Mouse (Mus musculus): ENCODE results near the gene Fgd1. TPM values are rescaled to one million over a fixed set of nuclear protein-coding genes. Genes with fewer than 3 reads are reported as not detected.

The Fgd1 gene
- 1.9 and 2.4 TPM in 2 replicates for polyA plus RNA-seq (2015; fragmentation: Nextera tagmentation; extraction: Ambion mirVana)

- no peak for ATAC-seq (ENCODE audit: insufficient read depth)
- H3K36me3 ChIP-seq (replicated peaks): no peaks in the 10 kb centered on the region
- WGBS (ENCODE audit: insufficient replicate concordance): 67% methylated on average over 8 of the region's 8 CpGs
- H3K4me3 ChIP-seq (replicated peaks): peak within 1 kb of the TSS; percentile 52
- H3K9ac ChIP-seq: no peak within 1 kb of the TSS
- no peaks in the 10 kb centered on the region for H3K4me1 ChIP-seq (replicated peaks)
- H3K4me2 ChIP-seq: peak within 1 kb of the TSS; percentile 58
- H3K27ac ChIP-seq (replicated peaks): 0 out of 2 replicates have a peak within 1 kb of the TSS, but pooled peaks have one; percentile 19
- H3K27me3 ChIP-seq: peaks cover 44% of the 10 kb centered on the region
- no peaks in the 10 kb centered on the region for H3K9me3 ChIP-seq (replicated peaks)
Observed at GRCm38 (mm10) chrX:151045850-151046249, at the start of gene Fgd1. Fgd1 (plus strand) TSS chrX:151046150.

- 73% methylated on average over 3 of the region's 3 CpGs for WGBS (ENCODE audit: insufficient replicate concordance)
- no peak for ATAC-seq (ENCODE audit: insufficient read depth)
Observed at GRCm38 (mm10) chrX:150996775-150997174, 49.2 kb upstream of the Fgd1 start.

GRCm38 (mm10) chrX:151016938-151017877 lies 28.7 kb upstream of the Fgd1 start, which contains the start of gene Gnl3l:
Gnl3l (minus strand) TSS chrX:151017322.
- peak; percentile 97 for ATAC-seq (ENCODE audit: insufficient read depth)

More at GRCm38 (mm10) chrX:150996775-150997174, 49.2 kb upstream of the Fgd1 start:
- Histone ChIP-seq H3K27ac (replicated peaks) (no peak overlapping the region), H3K4me1 (replicated peaks) (no peaks in the 10 kb centered on the region), H3K4me2 (no peak overlapping the region), H3K9ac (no peak overlapping the region), H3K27me3 (no peaks in the 10 kb centered on the region), H3K4me3 (replicated peaks) (no peak overlapping the region), H3K9me3 (replicated peaks) (no peaks in the 10 kb centered on the region), H3K36me3 (replicated peaks) (peaks cover 47% of the 10 kb centered on the region)

GRCm38 (mm10) chrX:151017897-151018296 lies 28.1 kb upstream of the Fgd1 start:
- 4% methylated on average over 3 of the region's 3 CpGs for WGBS (ENCODE audit: insufficient replicate concordance)
- Histone ChIP-seq H3K4me3 (replicated peaks) (peak overlapping the region; percentile 65), H3K9me3 (replicated peaks) (no peaks in the 10 kb centered on the region), H3K9ac (peak overlapping the region; percentile 18; the same call in 1 of the 2 replicates), H3K4me1 (replicated peaks) (peaks cover 18% of the 10 kb centered on the region; the same call in 1 of the 2 replicates), H3K27me3 (no peaks in the 10 kb centered on the region; the same call in 1 of the 2 replicates), H3K36me3 (replicated peaks) (no peaks in the 10 kb centered on the region; the same call in 1 of the 2 replicates), H3K27ac (replicated peaks) (peak overlapping the region; percentile 55; the same call in 1 of the 2 replicates), H3K4me2 (peak overlapping the region; percentile 70)
- no peak for ATAC-seq (ENCODE audit: insufficient read depth)

More at GRCm38 (mm10) chrX:151016938-151017877, 28.7 kb upstream of the Fgd1 start, which contains the start of gene Gnl3l:
- peak within 1 kb of the TSS; percentile 49 for H3K9ac ChIP-seq
- WGBS (ENCODE audit: insufficient replicate concordance): 16% methylated on average over 43 of the region's 43 CpGs
- peak within 1 kb of the TSS; percentile 70 for H3K4me2 ChIP-seq
- H3K4me1 ChIP-seq (replicated peaks): peaks cover 18% of the 10 kb centered on the region; the same call in 1 of the 2 replicates
- H3K27ac ChIP-seq (replicated peaks): peak within 1 kb of the TSS; percentile 55
- peak within 1 kb of the TSS; percentile 65 for H3K4me3 ChIP-seq (replicated peaks)
- no peaks in the 10 kb centered on the region; the same call in 1 of the 2 replicates for H3K36me3 ChIP-seq (replicated peaks)
- H3K27me3 ChIP-seq: no peaks in the 10 kb centered on the region; the same call in 1 of the 2 replicates
- no peaks in the 10 kb centered on the region for H3K9me3 ChIP-seq (replicated peaks)

- no peaks in the 10 kb centered on the region for H3K9me3 ChIP-seq (replicated peaks)
- ATAC-seq (ENCODE audit: insufficient read depth): no peak
- no peak overlapping the region for H3K4me2 ChIP-seq
- H3K9ac ChIP-seq: no peak overlapping the region
- WGBS (ENCODE audit: insufficient replicate concordance): 42% methylated on average over 3 of the region's 3 CpGs
- H3K4me1 ChIP-seq (replicated peaks): peaks cover 18% of the 10 kb centered on the region; the same call in 1 of the 2 replicates
- no peak overlapping the region for H3K27ac ChIP-seq (replicated peaks)
- no peaks in the 10 kb centered on the region; the same call in 1 of the 2 replicates for H3K36me3 ChIP-seq (replicated peaks)
- no peak overlapping the region for H3K4me3 ChIP-seq (replicated peaks)
- no peaks in the 10 kb centered on the region; the same call in 1 of the 2 replicates for H3K27me3 ChIP-seq
Observed at GRCm38 (mm10) chrX:151018798-151019197, 27.2 kb upstream of the Fgd1 start.

DNA sequence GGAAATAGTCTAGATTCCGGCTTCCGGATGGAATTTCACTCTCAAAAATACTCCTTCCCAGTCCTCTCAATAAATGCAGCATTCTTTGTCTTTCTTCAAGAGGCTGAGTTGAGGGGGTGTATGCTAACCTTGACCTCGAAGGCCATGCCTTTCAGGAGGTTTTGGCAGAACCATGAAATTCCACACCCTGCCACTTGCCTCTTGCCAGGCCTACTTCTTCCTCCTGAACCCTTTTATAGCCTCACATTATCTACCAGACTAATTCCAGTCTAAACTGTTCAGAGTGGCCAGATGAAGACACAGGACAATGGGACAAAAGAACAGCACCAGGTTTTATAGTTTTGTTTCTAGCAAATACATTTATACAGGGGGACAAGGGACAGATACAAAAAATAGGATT lies 14.6 kb upstream of the Fgd1 start:
- Histone ChIP-seq H3K27ac (replicated peaks) (no peak overlapping the region), H3K36me3 (replicated peaks) (no peaks in the 10 kb centered on the region), H3K4me3 (replicated peaks) (no peak overlapping the region), H3K27me3 (no peaks in the 10 kb centered on the region), H3K9me3 (replicated peaks) (no peaks in the 10 kb centered on the region), H3K4me2 (no peak overlapping the region), H3K4me1 (replicated peaks) (no peaks in the 10 kb centered on the region), H3K9ac (no peak overlapping the region)
- WGBS (ENCODE audit: insufficient replicate concordance): 42% methylated on average over 3 of the region's 3 CpGs
- no peak for ATAC-seq (ENCODE audit: insufficient read depth)

DNA sequence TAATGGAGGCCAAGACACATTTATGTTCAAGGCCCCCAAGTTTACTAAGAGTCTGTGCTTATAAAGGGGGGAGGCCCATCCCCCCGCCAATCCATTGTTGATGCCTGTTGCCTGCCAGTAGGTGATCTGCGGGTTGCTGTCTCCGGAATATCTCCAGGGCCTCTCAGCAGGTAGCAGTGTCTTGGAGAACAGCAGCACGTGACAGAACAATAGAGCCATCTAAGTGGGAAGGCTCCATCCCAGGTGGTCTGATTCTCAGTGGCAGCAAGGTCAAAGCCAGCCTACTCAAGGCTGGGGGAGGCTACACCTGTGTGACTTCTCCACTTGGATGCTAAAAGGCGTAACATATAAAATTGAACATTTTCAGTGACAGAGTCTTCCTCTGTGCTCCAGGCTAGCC lies 4.7 kb upstream of the Fgd1 start:
- Histone ChIP-seq H3K27ac (replicated peaks) (no peak overlapping the region), H3K4me1 (replicated peaks) (no peaks in the 10 kb centered on the region), H3K4me2 (no peak overlapping the region), H3K9ac (no peak overlapping the region), H3K27me3 (peaks cover 11% of the 10 kb centered on the region), H3K36me3 (replicated peaks) (no peaks in the 10 kb centered on the region), H3K9me3 (replicated peaks) (no peaks in the 10 kb centered on the region), H3K4me3 (replicated peaks) (no peak overlapping the region)
- WGBS (ENCODE audit: insufficient replicate concordance): 56% methylated on average over 5 of the region's 5 CpGs
- no peak for ATAC-seq (ENCODE audit: insufficient read depth)

GRCm38 (mm10) chrX:151046321-151046720 lies 371 bp downstream of the Fgd1 start:
- H3K9ac ChIP-seq: no peak overlapping the region
- H3K27ac ChIP-seq (replicated peaks): no peak overlapping the region
- 51% methylated on average over 11 of the region's 11 CpGs for whole genome bisulfite sequencing (ENCODE audit: insufficient replicate concordance)
- peaks cover 44% of the 10 kb centered on the region for H3K27me3 ChIP-seq
- H3K36me3 ChIP-seq (replicated peaks): no peaks in the 10 kb centered on the region
- no peaks in the 10 kb centered on the region for H3K9me3 ChIP-seq (replicated peaks)
- H3K4me3 ChIP-seq (replicated peaks): no peak overlapping the region
- no peak for ATAC-seq (ENCODE audit: insufficient read depth)
- no peaks in the 10 kb centered on the region for H3K4me1 ChIP-seq (replicated peaks)
- H3K4me2 ChIP-seq: peak overlapping the region; percentile 58; the same call in 1 of the 2 replicates

- peak overlapping the region; percentile 52 for H3K4me3 ChIP-seq (replicated peaks)
- no peaks in the 10 kb centered on the region for H3K9me3 ChIP-seq (replicated peaks)
- peak overlapping the region; percentile 19; the same call in 1 of the 2 replicates for H3K27ac ChIP-seq (replicated peaks)
- H3K27me3 ChIP-seq: peaks cover 44% of the 10 kb centered on the region
- WGBS (ENCODE audit: insufficient replicate concordance): 15% methylated on average over 61 of the region's 62 CpGs
- H3K36me3 ChIP-seq (replicated peaks): no peaks in the 10 kb centered on the region
- H3K4me2 ChIP-seq: peak overlapping the region; percentile 58
- H3K9ac ChIP-seq: peak overlapping the region; percentile 32; the same call in 1 of the 2 replicates
- no peaks in the 10 kb centered on the region for H3K4me1 ChIP-seq (replicated peaks)
- ATAC-seq (ENCODE audit: insufficient read depth): peak; percentile 39
Observed at GRCm38 (mm10) chrX:151046777-151047430, 954 bp downstream of the Fgd1 start.

- Histone ChIP-seq H3K4me2 (peak overlapping the region; percentile 58), H3K4me3 (replicated peaks) (peak overlapping the region; percentile 52), H3K9ac (peak overlapping the region; percentile 32; the same call in 1 of the 2 replicates), H3K4me1 (replicated peaks) (no peaks in the 10 kb centered on the region), H3K9me3 (replicated peaks) (no peaks in the 10 kb centered on the region), H3K27ac (replicated peaks) (peak overlapping the region; percentile 19; the same call in 1 of the 2 replicates), H3K36me3 (replicated peaks) (no peaks in the 10 kb centered on the region), H3K27me3 (peaks cover 44% of the 10 kb centered on the region)
- 29% methylated on average over 54 of the region's 56 CpGs for WGBS (ENCODE audit: insufficient replicate concordance)
- ATAC-seq (ENCODE audit: insufficient read depth): peak; percentile 23; the same call in 1 of the 2 replicates
Observed at GRCm38 (mm10) chrX:151047431-151048058, 1.6 kb downstream of the Fgd1 start.

Measured in liver, embryonic 15.5 days (tissue).